Mouse (Mus musculus) layer of hippocampus, adult 2 months (tissue): ENCODE results near the gene Gfer. TPM values are rescaled to one million over a fixed set of nuclear protein-coding genes. Genes with fewer than 3 reads are reported as not detected.

Source experiments
- DNase-seq, 2 experiments: peaks; one replicate each; pipeline ENCODE4 v3.0.0; 2022; ENCODE audit warnings: low spot score in 2 of 2
- H3K27ac ChIP-seq: fragments of 200-600 bp; 2 replicates; pipeline ENCODE4 v1.8.1; 2022
- H3K4me3 ChIP-seq: fragments of 200-600 bp; 2 replicates; pipeline ENCODE4 v1.8.1; 2022; ENCODE audit warnings: mild to moderate bottlenecking
- CTCF ChIP-seq: fragments of 200-600 bp; conservative IDR thresholded peaks from 2 replicates; pipeline ENCODE4 v1.8.1; 2022; ENCODE audit warnings: antibody characterized with exemption, mild to moderate bottlenecking, moderate library complexity
- long read RNA-seq, 2 experiments: library from polyadenylated mRNA; stranded (forward); transcript quantifications; one replicate each; pipeline ENCODE4 v2.0.0; 2021; ENCODE audit warnings: borderline mapping rate in 2 of 2
- total RNA-seq, 2 experiments: library from RNA; stranded (reverse); gene quantifications; 2 replicates each; pipeline ENCODE4 v1.2.3; 2021

Gene Gfer
- 10 to 100 TPM; 22.3 to 22.4 TPM for total RNA-seq
- long read RNA-seq, experiment 1, partial matches to known transcripts, result 2 of 14 reads
- long read RNA-seq, experiment 1, other reads (novel, unspliced or antisense), result 2 of 14 reads
- long read RNA-seq, experiment 2, transcript Gfer-201 (3 exons, 1,776 nt), result major isoform, 13 of 21 reads
- long read RNA-seq, experiment 2, partial matches to known transcripts, result 2 of 21 reads
- long read RNA-seq, experiment 2, other reads (novel, unspliced or antisense), result 1 of 21 reads

DNA sequence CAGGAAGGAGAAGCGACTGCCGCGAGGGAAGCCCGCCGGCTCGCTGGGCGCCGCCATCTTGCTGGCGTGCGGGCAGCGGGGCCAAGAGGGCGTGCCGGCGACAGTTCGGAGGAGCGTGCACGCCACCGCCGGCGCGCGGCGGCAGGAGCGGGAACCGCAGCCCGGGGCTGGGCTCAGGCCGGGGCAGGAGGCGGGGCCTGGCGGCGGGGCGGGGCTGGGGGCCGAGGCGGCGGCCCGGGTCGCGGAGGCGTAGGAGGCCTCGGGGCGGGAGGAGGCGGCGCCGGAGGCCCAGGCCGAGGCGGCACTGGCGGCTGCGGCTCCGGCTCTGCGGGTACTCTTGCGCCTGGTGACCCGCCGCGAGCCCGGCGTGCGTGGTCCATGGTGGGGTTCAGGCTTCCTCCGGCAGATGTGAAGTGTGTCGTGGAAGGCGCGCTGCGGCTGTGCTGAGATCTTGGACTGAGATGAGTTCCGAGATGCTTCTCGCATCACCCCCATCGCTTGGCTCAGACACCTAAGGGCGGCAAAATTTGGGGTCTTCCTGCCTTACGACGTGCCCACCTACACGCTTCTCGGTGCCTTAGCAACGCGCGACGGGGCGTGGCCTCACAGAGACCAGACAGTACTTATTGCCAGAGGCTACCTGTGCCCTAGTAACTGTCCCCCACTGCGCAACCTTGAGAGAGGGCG is at the start of gene Gfer, which contains the start of gene Noxo1:
Gene Gfer, minus strand, starts transcription at position 146 of the 687 bp plus-strand sequence.
Gene Noxo1, plus strand, starts transcription at position 224 of the 687 bp plus-strand sequence.
- H3K4me3 ChIP-seq, result peak within 1 kb of the TSS; percentile 81
- peak; percentile 74 to 77 for DNase-seq
- peak; percentile 56 for TF ChIP-seq CTCF
- H3K27ac ChIP-seq, result peak within 1 kb of the TSS; percentile 92

DNA sequence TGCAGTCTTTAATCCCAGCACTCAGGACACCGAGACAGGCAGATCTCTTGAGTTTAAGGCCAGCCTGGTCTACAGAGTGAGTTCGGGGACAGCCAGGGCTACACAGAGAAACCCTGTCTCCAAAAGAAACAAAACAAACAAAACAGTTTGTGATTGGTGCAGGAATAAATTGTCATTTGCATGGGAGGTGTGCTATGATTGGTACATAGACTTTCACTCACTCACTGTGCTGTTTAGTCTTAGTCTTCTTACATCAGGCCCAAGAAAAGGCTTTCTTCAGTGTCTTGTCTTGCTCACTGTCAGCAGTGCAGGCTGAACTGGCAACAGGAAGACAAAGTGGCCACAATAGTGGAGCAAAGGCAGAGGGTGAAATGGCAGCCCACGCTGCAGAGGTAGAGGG is 48.4 kb upstream of the Gfer start:
- Histone ChIP-seq H3K4me3 (no peak overlapping the region), H3K27ac (no peak overlapping the region)
- no peak for TF ChIP-seq CTCF
- DNase-seq, result no peak

DNA sequence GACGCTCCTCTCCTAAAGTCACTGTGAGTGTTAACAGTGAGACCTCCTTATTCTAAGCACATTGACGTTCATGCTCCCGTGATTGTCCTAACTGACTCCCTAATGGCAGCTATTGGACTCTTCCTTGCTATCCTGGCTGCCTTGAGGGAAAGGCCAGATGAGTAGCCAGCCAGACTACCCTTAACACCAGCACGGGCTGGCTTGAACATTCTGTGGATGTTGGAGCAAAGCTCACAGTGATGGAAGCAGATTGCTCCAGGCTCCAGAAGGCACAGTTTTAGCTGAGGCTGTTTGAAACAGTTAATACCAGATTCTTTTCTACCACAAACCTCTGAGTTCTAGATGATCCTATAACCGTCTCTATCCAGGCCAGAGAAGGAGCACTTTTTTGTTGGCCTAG is 47.9 kb upstream of the Gfer start:
- DNase-seq, result no peak
- no peak overlapping the region for H3K27ac ChIP-seq
- no peak overlapping the region for H3K4me3 ChIP-seq
- no peak for TF ChIP-seq CTCF

DNA sequence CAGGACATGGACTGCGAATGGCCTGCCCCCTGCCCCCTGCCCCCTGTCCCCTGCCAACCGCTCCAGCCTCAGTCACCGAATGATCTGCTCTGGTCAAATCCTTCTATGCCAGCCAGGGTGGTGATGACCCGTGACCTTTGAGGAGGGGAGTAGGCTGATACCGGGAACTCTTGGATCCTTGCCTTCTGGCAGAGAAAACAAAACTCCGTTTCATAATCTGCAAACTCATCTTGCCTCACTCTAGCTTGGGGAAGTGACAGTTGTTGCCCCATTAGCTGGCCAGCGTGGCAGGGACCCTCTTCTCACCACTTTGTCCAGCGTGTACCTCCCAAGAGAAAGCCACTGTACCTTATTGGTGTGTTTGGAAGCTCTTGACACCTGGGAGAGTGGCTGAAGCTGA is 46.4 kb upstream of the Gfer start:
- Histone ChIP-seq H3K4me3 (no peak overlapping the region), H3K27ac (peak overlapping the region; percentile 18; the same call in 1 of the 2 replicates)
- no peak for DNase-seq
- TF ChIP-seq CTCF, result no peak

DNA sequence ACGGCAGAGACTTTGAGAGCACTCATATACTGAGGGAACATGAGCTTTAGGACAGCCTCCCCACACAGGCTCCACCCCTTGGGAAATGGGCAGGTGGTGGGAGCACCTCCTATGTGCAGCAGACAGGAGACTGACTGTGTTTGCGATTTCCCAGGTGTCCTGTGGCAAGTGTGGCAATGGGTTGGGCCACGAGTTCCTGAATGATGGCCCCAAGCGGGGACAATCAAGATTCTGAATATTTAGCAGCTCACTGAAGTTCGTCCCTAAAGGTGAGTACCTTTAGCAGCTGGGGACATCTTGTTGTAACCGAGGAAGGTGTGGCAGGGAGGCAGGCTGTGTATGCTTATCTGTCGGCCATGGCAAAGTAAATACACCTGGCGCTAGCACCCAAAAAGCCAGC is 44.0 kb upstream of the Gfer start:
- no peak for DNase-seq
- H3K4me3 ChIP-seq, result no peak overlapping the region
- no peak overlapping the region for H3K27ac ChIP-seq
- no peak for TF ChIP-seq CTCF

DNA sequence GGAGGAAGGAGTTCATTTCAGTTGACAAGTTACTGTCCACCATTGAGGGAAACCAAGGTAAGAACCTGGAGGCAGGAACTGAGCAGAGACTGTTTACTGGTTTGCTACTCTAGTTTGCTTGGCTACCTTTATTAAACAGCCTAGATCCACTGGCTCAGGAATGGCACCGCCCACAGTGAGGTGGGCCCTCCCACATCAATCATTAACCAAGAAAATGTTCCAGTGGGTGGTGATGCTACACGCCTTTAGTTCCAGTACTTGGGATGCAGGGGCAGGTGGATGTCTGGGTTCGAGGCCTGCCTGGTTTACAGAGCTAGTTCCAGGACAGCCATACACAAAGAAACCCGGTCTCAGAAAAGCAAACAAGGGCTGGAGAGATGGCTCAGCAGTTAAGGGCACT is 42.3 kb upstream of the Gfer start:
- TF ChIP-seq CTCF, result no peak
- Histone ChIP-seq H3K4me3 (no peak overlapping the region), H3K27ac (no peak overlapping the region)
- no peak for DNase-seq

DNA sequence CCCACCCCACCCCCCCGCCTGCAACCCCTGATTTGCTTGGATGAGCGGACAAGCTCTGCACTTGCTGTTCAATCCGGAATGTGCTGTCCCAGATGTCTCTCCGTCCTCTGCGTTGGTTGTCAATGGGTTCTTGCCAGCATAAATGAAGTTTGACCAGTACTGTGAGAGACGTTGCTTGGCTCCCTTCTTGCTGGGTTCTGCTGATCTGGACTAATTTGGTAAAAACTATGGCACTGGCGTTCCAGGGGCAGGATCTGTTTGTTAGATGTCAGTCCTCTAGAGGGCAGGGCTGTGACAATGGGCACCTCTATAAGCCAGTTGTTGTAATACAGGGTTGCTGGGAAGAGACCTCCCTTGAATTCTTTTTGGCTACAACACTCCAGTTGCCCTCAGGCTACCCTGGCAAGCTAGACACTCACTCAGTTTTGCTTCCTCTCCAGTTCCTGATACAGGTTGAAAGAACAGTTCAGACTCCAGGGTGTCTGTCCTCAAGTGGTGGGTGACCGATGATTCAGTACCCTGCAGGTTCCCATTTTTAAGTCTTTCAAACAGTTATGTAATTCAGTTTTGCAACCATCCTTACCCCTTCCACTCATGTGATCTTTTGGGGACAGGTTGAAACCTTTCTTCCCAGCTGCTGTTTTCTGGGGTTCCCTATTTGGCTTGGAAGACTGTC is 41.3 kb upstream of the Gfer start:
- no peak for TF ChIP-seq CTCF
- Histone ChIP-seq H3K4me3 (peak overlapping the region; percentile 86), H3K27ac (peak overlapping the region; percentile 82; the same call in 1 of the 2 replicates)
- no peak for DNase-seq

DNA sequence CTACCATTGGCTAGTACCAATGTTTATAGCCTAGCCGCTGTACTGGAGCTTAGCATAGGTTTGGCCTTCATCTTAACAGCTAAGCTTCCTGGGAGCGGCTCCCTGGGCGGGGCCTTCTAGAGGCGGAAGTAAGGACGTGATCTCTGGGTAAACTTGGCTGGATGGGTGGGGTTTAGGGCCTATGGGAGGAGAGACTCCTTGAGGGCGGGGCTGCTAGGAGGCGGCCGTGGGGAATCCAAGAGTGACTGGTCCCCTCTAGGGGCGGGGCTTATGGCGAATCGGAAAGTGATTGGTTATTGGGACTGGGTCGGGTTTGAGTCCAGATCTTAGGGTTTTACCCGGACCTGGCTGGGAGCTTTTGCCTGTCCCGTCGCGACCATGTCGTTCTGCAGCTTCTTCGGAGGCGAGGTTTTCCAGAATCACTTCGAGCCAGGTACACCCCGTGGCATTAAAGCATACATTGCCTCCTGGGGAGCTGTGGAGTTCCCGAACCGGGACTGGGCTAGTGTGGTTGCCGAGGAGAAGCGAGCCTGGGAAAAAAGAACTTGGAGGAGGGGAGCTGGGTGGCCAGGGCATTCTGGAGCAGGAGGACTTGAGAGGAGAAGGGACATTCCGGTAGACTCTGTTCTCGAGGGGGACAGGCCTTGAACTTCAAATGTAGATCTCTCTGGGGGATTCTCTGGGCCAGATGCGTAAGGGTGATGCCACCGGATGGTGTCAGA is 40.5 kb upstream of the Gfer start, which contains the start of gene Msrb1:
Gene Msrb1, plus strand, starts transcription at position 313 of the 722 bp plus-strand sequence.
- Histone ChIP-seq H3K4me3 (peak within 1 kb of the TSS; percentile 86), H3K27ac (peak within 1 kb of the TSS; percentile 82)
- DNase-seq, result peak; percentile 91 to 96
- TF ChIP-seq CTCF, result no peak

DNA sequence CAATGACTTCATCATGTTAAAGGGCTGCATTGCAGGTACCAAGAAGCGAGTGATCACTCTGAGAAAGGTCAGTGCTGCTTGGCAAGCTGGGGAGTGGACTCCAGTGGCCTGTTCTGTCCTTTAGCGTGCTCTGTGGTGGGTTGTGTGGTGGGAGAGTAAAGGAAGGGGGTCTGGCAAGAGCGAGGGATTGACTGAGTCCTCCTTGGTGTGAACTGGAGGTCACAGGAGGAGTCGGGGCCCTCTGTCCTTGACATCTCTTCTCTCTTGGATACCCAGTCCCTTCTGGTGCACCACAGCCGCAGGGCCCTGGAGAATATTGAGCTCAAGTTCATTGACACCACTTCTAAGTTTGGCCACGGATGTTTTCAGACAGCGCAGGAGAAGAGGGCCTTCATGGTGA is 39.5 kb upstream of the Gfer start:
- TF ChIP-seq CTCF, result no peak
- no peak for DNase-seq
- no peak overlapping the region for H3K4me3 ChIP-seq
- no peak overlapping the region for H3K27ac ChIP-seq

DNA sequence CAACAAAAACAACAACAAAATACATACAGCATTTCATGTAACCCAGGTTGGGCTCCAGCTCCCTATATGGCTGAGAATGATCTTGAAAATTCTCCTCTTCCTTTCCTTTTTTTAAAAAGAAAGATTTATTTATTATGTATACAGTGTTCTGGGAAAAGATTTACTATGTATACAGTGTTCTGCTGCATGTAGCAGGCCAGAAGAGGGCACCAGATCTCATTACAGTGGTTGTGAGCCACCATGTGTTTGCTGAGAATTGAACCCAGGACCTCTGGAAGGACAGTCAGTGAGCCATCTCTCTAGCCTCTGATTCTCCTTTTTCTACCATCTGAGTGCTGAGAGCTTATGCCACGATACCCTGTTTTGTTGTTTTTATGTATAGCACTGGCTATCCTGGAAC is 38.6 kb upstream of the Gfer start:
- no peak for DNase-seq
- Histone ChIP-seq H3K27ac (no peak overlapping the region), H3K4me3 (no peak overlapping the region)
- TF ChIP-seq CTCF, result peak; percentile 54

DNA sequence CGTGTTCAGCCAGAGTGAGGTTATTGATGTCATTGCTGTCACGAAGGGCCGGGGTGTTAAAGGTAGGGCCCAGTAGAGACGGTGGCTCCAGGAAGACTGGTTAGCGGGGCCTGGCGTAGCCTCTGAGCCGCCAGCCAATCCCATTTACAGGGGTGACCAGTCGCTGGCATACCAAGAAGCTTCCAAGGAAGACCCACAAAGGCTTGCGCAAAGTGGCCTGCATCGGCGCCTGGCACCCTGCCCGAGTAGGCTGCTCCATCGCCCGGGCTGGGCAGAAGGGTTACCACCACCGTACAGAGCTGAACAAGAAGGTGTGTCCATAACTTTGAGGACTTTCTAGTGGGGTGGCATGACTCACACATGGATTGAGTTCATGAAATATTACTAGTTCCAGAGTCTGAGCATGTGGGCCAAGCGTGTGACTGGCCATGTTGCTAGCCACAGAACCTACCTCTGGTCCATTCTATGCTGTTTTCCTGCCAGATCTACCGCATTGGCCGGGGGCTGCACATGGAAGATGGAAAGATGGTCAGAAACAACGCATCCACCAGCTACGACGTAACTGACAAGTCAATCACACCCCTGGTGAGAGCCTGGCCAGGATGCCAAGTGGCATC is 37.6 kb upstream of the Gfer start:
- no peak for DNase-seq
- H3K27ac ChIP-seq, result no peak overlapping the region
- TF ChIP-seq CTCF, result no peak

DNA sequence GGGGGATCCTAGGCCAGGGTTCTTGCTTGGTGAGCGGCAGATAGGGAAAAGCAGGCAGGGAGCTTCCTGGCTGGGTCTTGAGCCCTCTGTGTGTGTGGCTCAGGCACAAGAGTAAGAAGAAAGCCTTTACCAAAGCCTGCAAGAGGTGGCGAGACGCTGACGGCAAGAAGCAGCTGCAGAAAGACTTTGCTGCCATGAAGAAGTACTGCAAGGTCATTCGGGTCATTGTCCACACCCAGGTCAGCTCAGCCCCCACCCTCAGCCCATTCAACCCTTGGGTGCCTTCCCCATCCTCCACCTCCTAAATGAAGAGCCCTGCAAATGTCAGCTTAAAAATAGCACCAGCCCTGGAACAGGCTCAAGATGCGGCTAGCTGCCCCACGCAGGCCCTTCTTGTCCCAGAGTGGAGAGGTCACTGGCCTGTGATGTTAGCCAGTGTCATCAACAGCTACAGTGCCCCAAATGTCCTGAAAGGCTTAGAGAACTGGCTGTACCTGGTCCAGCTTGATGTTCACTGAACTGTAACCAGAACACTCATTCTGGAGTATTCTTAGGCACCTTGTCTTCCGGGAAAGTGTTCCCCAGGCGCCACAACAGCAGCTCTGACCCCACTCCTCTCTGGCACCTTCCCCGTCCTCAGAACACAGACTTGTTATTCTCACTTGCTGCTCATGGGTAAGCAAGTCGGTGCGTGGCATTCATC is 36.4 kb upstream of the Gfer start:
- no peak overlapping the region for H3K4me3 ChIP-seq
- TF ChIP-seq CTCF, result no peak
- no peak for DNase-seq
- H3K27ac ChIP-seq, result no peak overlapping the region

More for the DNA sequence above, 37.6 kb upstream of the Gfer start:
- no peak overlapping the region for H3K4me3 ChIP-seq
